Mouse (Mus musculus): ENCODE data around the gene Pknox2. TPM values are rescaled to one million over a fixed set of nuclear protein-coding genes. Genes with fewer than 3 reads are reported as not detected.

Pknox2 gene
- polyA plus RNA-seq, 1 experiment from 2014 or later, result 33.0 TPM

DNA sequence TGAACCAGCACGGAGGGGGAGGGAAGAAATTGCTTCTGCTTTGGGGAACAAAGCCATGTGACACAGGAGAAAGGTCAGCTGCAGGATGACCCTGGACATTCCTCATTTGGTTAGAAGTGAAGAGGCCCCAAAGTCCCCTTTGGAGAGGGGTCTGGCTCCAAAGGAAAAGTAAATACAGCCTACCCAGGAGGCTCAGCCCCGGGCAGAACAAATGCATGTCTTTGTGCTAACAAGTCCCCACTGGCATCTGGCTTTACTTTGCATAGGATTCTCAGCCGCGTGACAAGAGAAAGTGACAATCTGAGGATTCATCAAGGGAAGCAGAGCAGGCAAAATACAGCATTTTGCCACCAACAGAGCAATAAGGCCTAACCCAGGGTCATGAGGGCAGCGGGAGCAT lies 54.1 kb downstream of the Pknox2 start:
- Histone ChIP-seq H3K36me3 (replicated peaks) (no peaks in the 10 kb centered on the region; the same call in 1 of the 2 replicates), H3K27ac (replicated peaks) (peak overlapping the region; percentile 84), H3K27me3 (replicated peaks; ENCODE audit: low read depth, poor library complexity, severe bottlenecking) (no peaks in the 10 kb centered on the region), H3K4me1 (peaks cover 82% of the 10 kb centered on the region), H3K4me3 (peak overlapping the region; percentile 14; the same call in 1 of the 2 replicates), H3K9me3 (no peaks in the 10 kb centered on the region)
- peak; percentile 87 for DNase-seq (ENCODE audit: low spot score)
- WGBS, result under 1% methylated on average over 5 of the region's 5 CpGs

DNA sequence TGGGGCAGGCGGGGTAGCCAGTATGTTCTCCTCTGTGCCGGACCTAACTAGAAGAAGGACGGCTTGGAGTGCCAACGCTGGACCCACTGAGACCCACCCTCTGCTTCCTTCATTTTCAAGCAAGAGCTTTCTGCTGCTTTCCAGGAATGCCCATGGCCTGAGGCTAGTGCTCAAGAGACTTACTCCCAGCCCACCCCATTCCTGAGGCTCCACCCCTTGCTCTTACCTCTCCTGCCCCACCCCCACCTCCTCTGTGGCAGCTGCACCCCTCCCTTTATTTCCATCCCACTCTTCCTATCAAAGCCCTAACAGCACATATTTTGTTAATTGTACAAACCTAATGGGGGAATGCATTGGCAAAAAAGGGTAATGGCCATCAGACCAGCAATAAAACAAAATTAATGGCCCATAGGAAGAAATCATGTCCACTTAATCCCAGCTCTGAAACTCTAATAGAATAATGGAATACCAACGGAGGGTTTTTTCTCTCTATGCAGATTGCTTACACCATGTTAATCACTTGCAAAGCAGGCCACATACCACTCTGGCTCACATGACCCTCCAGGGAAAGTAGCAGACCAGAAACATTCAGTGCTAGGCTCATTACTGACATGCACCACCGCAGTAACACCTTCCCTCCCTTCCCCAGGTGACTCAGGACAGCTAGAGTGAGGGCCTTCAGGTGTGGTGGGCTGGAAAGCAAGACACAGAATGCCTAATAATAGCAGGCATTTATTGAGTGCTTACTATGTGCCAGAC lies 57.1 kb downstream of the Pknox2 start:
- Histone ChIP-seq H3K4me3 (no peak overlapping the region), H3K4me1 (peaks cover 76% of the 10 kb centered on the region), H3K27ac (replicated peaks) (peak overlapping the region; percentile 74), H3K36me3 (replicated peaks) (no peaks in the 10 kb centered on the region; the same call in 1 of the 2 replicates), H3K27me3 (replicated peaks; ENCODE audit: low read depth, poor library complexity, severe bottlenecking) (no peaks in the 10 kb centered on the region), H3K9me3 (no peaks in the 10 kb centered on the region)
- 36% methylated on average over 6 of the region's 6 CpGs for WGBS
- peak; percentile 44 for DNase-seq (ENCODE audit: low spot score)

DNA sequence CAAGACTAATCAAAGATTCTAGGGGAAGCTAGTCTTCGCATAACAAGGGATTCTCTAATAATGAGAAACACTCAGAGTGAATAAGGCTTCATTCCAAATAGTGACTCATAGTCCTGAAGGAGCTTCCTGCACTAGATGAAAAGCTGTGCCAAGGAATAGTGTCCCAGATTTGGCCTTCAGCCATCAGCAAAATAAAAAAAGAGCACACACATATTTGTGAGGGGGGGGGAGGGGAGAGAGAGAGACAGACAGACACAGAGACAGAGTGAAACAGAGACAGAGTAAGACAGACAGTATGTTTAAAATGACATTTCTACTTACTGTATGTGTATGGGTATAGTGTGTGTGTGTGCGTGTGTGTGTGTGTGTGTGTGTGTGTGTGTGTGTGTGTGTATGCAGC lies 61.8 kb downstream of the Pknox2 start:
- Histone ChIP-seq H3K27ac (replicated peaks) (no peak overlapping the region), H3K36me3 (replicated peaks) (peaks cover 24% of the 10 kb centered on the region), H3K4me1 (peaks cover 38% of the 10 kb centered on the region), H3K9me3 (no peaks in the 10 kb centered on the region), H3K4me3 (no peak overlapping the region), H3K27me3 (replicated peaks; ENCODE audit: low read depth, poor library complexity, severe bottlenecking) (no peaks in the 10 kb centered on the region)
- no peak for DNase-seq (ENCODE audit: low spot score)
- WGBS, result 83% methylated on average over 2 of the region's 2 CpGs

DNA sequence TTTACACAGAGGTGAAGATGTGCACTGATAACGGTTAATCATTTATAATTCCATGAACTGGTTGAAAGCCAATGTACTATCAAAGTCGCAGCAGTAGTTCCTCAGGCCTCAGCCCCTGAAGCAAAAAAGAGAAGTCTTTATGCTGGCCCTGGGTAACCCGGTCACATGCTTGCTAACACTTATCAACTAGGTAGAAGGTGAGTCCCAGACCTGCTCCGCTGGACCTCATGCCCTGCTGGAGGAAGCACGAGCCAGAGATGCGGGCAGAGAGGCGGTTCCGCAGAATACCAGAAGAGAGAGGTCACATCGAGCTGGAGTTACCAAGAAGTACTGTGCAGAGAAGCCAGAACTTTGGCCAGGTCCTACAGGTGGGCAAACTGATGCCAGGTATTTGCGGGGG lies 65.0 kb downstream of the Pknox2 start:
- no peak overlapping the region for H3K27ac ChIP-seq (replicated peaks)
- WGBS, result 95% methylated on average over 10 of the region's 10 CpGs
- H3K4me3 ChIP-seq, result no peak overlapping the region
- H3K27me3 ChIP-seq (replicated peaks; ENCODE audit: low read depth, poor library complexity, severe bottlenecking), result no peaks in the 10 kb centered on the region
- peaks cover 31% of the 10 kb centered on the region for H3K36me3 ChIP-seq (replicated peaks)
- peaks cover 30% of the 10 kb centered on the region for H3K4me1 ChIP-seq
- no peaks in the 10 kb centered on the region for H3K9me3 ChIP-seq
- DNase-seq (ENCODE audit: low spot score), result no peak

DNA sequence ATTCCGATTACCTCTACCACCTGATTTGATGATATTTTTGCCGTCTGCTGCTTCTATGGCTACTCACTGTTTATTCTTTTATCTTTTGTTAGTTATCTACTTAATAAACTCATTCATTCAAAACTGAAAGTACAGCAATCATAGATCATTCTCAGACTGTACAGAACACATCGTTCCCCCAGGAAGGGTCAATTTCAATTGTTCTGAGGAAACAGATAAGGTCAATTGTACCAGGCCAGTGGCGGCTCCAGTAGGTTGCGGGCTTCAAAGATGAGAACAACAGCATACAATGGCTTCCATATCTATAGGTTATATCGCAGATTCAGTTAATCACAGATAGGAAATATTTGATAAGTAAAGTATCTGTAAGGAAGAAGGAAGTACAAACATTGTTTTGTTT lies 66.9 kb downstream of the Pknox2 start:
- Histone ChIP-seq H3K36me3 (replicated peaks) (peaks cover 31% of the 10 kb centered on the region), H3K4me3 (no peak overlapping the region), H3K4me1 (peaks cover 33% of the 10 kb centered on the region), H3K9me3 (no peaks in the 10 kb centered on the region), H3K27ac (replicated peaks) (no peak overlapping the region), H3K27me3 (replicated peaks; ENCODE audit: low read depth, poor library complexity, severe bottlenecking) (no peaks in the 10 kb centered on the region)
- WGBS, result 94% methylated on average over 6 of the region's 6 CpGs
- DNase-seq (ENCODE audit: low spot score), result no peak

DNA sequence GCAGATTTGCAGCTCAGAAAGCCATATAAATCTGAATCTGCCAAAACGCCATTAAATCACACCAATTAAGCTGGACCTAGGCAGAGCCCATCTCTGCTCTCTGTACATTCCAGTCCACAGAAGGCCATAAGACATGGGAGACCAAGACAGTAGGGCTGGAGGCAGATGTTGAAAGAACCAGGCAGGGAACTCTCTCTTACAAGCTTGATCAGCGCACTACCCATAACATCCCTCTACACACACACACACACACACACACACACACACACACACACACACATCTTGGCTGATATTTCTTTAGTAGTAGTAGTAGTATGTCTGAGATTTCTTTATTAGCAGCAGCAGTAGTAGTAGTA lies 70.2 kb downstream of the Pknox2 start:
- no peaks in the 10 kb centered on the region for H3K9me3 ChIP-seq
- peaks cover 41% of the 10 kb centered on the region for H3K4me1 ChIP-seq
- H3K4me3 ChIP-seq, result no peak overlapping the region
- peaks cover 48% of the 10 kb centered on the region for H3K36me3 ChIP-seq (replicated peaks)
- H3K27me3 ChIP-seq (replicated peaks; ENCODE audit: low read depth, poor library complexity, severe bottlenecking), result no peaks in the 10 kb centered on the region
- peak overlapping the region; percentile 48 for H3K27ac ChIP-seq (replicated peaks)
- DNase-seq (ENCODE audit: low spot score), result no peak
- 38% methylated on average over 2 of the region's 2 CpGs for WGBS

DNA sequence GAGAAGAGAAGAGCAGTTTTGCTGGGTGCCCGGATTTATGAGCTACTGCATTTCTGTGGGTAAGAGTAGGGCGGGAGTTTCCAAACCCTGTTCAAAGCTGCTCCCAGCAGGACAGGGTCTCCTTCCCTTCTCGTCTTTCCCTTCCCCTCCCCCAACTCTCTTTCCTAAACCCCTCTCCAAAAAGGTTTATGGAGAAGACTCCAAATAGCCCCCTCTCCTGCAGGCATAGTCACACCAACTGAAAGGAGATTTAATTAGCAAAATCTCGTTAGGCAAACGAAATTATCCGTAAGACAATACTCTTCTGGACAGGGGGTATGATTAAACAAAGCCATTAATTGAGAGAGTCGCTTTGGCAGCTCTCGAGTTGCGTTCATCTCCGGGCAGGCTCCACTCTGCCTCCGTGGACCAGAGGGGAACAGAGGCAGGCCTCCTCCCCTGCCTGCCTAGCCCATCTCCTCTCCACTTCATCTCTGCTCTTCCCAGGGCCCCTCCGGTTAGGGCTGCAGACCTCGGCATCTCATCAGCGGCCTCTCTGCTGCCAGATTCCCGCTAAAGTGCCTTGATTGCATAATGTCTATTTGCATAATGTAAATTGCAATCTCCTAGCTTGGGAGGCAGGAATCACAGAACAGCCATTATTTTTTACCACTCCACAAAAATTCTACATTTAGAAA lies 70.7 kb downstream of the Pknox2 start:
- H3K9me3 ChIP-seq, result no peaks in the 10 kb centered on the region
- peak; percentile 33 for DNase-seq (ENCODE audit: low spot score)
- peaks cover 42% of the 10 kb centered on the region for H3K4me1 ChIP-seq
- no peaks in the 10 kb centered on the region for H3K27me3 ChIP-seq (replicated peaks; ENCODE audit: low read depth, poor library complexity, severe bottlenecking)
- 5% methylated on average over 15 of the region's 15 CpGs for WGBS
- H3K36me3 ChIP-seq (replicated peaks), result peaks cover 43% of the 10 kb centered on the region
- H3K4me3 ChIP-seq, result peak overlapping the region; percentile 8; the same call in 1 of the 2 replicates
- peak overlapping the region; percentile 48 for H3K27ac ChIP-seq (replicated peaks)

DNA sequence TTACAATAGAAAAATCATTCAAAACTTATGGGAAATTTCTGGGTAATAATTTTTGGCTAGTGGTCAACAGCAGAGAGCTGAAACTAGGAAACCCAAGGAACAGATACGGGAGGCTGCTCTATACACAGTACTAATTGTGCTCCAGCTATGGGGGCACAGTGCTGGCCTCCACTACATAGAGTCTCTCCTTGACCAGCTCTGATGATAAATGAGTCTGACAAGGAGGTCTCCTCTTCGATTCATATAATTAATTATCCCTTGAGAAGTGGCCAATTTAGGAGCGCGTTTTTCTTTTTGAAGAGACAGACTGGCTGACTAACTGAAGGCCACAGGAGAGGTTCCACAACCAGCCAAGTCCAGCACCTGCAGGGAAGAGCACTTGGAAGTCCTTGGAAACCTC lies 71.3 kb downstream of the Pknox2 start:
- H3K27me3 ChIP-seq (replicated peaks; ENCODE audit: low read depth, poor library complexity, severe bottlenecking), result no peaks in the 10 kb centered on the region
- H3K4me1 ChIP-seq, result peaks cover 45% of the 10 kb centered on the region
- H3K4me3 ChIP-seq, result no peak overlapping the region
- H3K27ac ChIP-seq (replicated peaks), result peak overlapping the region; percentile 48; the same call in 1 of the 2 replicates
- H3K36me3 ChIP-seq (replicated peaks), result peaks cover 37% of the 10 kb centered on the region
- no peak for DNase-seq (ENCODE audit: low spot score)
- H3K9me3 ChIP-seq, result no peaks in the 10 kb centered on the region
- 54% methylated on average over 4 of the region's 4 CpGs for WGBS

DNA sequence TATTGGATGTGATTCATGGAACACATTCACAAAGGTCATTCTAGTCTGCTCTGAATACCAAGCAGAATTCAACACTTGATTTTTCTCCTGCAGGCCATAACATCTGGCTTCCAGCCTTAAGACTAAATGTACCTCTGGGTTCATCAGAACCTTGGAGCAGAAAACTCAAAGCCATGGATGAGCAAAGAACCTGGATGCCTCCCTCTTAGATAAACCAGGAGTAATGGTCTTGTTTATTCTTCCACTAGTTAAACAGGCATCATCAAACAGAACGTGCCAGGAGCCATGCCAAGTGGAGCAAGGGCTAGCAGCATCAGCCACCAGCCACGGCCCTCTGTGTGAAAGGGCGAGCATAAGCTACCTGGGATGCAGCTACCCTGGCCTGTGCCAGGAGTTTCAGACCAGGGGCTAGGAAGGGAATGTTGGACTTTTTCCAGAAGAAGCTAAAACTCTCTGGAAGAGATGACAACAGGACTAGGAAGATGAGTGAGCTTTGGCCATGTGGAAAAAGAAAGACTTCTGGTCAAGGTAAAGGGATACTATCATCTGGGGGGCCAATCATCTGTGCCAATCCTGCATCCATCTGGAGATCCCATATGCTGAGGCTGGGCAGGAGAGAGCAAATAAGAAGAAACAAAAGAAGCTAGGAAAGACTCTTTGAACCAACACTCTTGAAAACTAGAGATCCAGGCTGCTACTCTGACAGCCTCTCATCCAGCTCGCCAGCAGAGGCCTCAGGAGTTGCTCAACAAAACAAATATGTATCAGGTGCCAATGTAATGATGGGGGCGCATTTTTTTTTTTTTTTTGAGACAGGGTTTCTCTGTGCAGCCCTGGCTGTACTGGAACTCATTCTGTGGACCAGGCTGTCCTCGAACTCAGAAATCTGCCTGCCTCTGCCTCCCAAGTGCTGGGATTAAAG lies 77.6 kb downstream of the Pknox2 start:
- H3K4me3 ChIP-seq, result no peak overlapping the region
- H3K36me3 ChIP-seq (replicated peaks), result peaks cover 19% of the 10 kb centered on the region
- DNase-seq (ENCODE audit: low spot score), result no peak
- no peaks in the 10 kb centered on the region for H3K27me3 ChIP-seq (replicated peaks; ENCODE audit: low read depth, poor library complexity, severe bottlenecking)
- peaks cover 45% of the 10 kb centered on the region for H3K4me1 ChIP-seq
- no peaks in the 10 kb centered on the region for H3K9me3 ChIP-seq
- WGBS, result 92% methylated on average over 6 of the region's 6 CpGs
- no peak overlapping the region for H3K27ac ChIP-seq (replicated peaks)

DNA sequence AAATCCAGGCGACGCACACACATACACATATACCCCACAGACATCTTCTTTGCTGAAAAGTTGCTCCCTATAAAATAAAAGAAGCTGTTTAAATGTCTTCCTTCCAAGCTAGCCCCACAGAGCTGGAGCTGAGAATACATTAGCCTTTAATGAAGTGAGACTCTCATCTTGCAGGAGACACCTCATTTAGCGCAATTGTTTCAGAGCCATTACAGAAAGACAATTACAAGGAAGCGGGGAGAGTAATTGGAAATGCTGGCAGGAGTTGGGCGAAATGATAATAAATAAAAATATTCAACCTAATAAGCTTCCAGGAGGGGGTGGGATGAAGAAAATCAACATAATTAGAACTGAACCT lies 79.8 kb downstream of the Pknox2 start:
- DNase-seq (ENCODE audit: low spot score), result no peak
- Histone ChIP-seq H3K4me3 (no peak overlapping the region), H3K27ac (replicated peaks) (no peak overlapping the region), H3K9me3 (no peaks in the 10 kb centered on the region), H3K36me3 (replicated peaks) (peaks cover 5% of the 10 kb centered on the region), H3K27me3 (replicated peaks; ENCODE audit: low read depth, poor library complexity, severe bottlenecking) (no peaks in the 10 kb centered on the region), H3K4me1 (peaks cover 38% of the 10 kb centered on the region)
- 81% methylated on average over 5 of the region's 5 CpGs for WGBS

DNA sequence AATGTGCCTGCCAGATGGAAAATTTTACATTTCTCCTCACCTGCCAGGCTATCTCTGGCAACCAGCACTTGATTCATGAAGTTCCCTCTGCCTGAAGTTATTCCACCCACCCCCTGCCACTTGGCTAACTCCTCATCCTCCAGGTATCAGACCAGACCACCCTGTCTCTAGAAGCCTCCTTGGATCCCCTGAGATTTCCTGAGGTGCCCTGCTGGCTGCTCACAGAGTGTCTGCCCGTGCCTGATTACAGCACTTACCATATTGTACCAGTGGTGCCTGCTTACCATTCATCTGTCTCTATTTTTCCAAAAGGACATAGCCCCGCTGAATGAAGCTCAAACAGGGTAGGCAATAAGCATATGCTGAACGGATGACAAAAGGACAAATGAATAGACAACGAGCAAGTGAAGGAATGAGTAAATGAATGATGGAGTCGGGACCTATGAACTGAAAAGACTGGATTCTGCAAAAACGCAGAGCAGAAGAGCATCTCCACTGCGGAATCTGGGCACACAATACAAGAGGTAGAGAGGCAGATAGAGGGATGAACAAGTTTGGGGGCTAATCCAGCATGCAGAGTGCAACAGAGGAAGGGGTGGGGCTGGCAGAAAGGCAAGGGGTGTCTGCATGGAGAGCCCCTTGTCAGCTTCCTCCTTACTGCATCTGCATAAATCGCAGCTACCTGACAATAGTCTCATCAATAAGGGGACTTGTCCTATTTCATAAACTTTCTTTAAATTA lies 80.3 kb downstream of the Pknox2 start:
- WGBS, result 84% methylated on average over 8 of the region's 8 CpGs
- Histone ChIP-seq H3K27me3 (replicated peaks; ENCODE audit: low read depth, poor library complexity, severe bottlenecking) (no peaks in the 10 kb centered on the region), H3K27ac (replicated peaks) (no peak overlapping the region), H3K36me3 (replicated peaks) (no peaks in the 10 kb centered on the region; the same call in 1 of the 2 replicates), H3K4me3 (no peak overlapping the region), H3K9me3 (no peaks in the 10 kb centered on the region), H3K4me1 (peaks cover 36% of the 10 kb centered on the region)
- DNase-seq (ENCODE audit: low spot score), result no peak

DNA sequence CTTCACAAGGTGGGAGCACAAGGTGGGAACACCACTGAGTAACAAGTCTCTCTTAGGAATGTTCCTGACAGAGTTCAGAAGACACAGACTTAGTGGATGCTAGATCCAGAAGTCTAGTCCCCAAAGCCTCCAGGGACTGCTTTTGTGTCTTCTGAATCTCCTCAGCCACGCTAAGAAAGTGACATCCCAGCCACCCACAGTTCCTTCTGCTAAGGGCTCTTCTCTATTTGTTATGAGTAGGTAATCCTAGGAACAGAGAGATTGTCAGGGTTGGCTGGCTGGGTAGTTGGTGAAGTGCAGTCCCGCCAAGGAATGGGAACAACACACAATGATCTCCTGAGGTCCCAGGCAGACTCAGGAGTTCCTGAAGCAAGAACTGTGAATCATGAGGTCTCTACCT lies 85.6 kb downstream of the Pknox2 start:
- 64% methylated on average over 2 of the region's 2 CpGs for WGBS
- peaks cover 51% of the 10 kb centered on the region for H3K4me1 ChIP-seq
- H3K9me3 ChIP-seq, result no peaks in the 10 kb centered on the region
- no peaks in the 10 kb centered on the region for H3K36me3 ChIP-seq (replicated peaks)
- DNase-seq (ENCODE audit: low spot score), result no peak
- H3K27ac ChIP-seq (replicated peaks), result peak overlapping the region; percentile 51; the same call in 1 of the 2 replicates
- no peaks in the 10 kb centered on the region for H3K27me3 ChIP-seq (replicated peaks; ENCODE audit: low read depth, poor library complexity, severe bottlenecking)
- H3K4me3 ChIP-seq, result no peak overlapping the region
